ENCODE assay signal across 8 mouse cellular contexts in genomic region chr7:70346010-70346536, GRCm38 (mm10). TPM values are rescaled to one million over a fixed set of nuclear protein-coding genes. Genes with fewer than 3 reads are reported as not detected.
DNase-seq lines count a peak whose midpoint lies in the region; ATAC-seq and TF ChIP-seq lines count a peak whose summit lies in the region.
"Had no signal": no experiment of that assay in that cellular context is flagged by ENCODE, and none has a peak within 500 bp of the region (broad histone marks: within the 10 kb centered on the region; RNA-seq: fewer than 3 reads in every experiment).

No protein-coding gene starts in this region.

- H3K79me2 ChIP-seq in liver, adult 2 months (ENCODE audit: control insufficient read depth, insufficient read depth, low read length), result no peaks in the 10 kb centered on the region

- WGBS in intestine, embryonic 14.5 days, result 7% methylated on average over 35 of the region's 35 CpGs
- under 1% methylated on average over 35 of the region's 35 CpGs for WGBS in liver, adult 2 months
- 1% methylated on average over 35 of the region's 35 CpGs for WGBS in midbrain, embryonic 16.5 days

- peak overlapping the region; percentile 21 for H3K4me3 ChIP-seq in intestine, embryonic 14.5 days (ENCODE audit: low read depth, low read length)
- H3K4me3 ChIP-seq in liver, adult 2 months (ENCODE audit: insufficient read depth, low read depth, low read length), result peak overlapping the region; percentile 48; the same call in 1 of the 2 replicates
- peak overlapping the region; percentile 38 for H3K4me3 ChIP-seq in midbrain, embryonic 16.5 days (ENCODE audit: low read depth, low read length)

- no peak for TF ChIP-seq POLR2A in liver, adult 2 months (IDR thresholded peaks at IDR 0.05; ENCODE audit: extremely low read depth, insufficient read depth, low read length)

- peak overlapping the region; percentile 17; the same call in 1 of the 2 replicates for H3K27ac ChIP-seq in intestine, embryonic 14.5 days (ENCODE audit: low read depth)
- peak overlapping the region; percentile 26; the same call in 1 of the 2 replicates for H3K27ac ChIP-seq in liver, adult 2 months (replicated peaks; ENCODE audit: insufficient read depth, low read depth, low read length)
- H3K27ac ChIP-seq in midbrain, embryonic 16.5 days (ENCODE audit: low read length), result peak overlapping the region; percentile 89

- H3K27me3 ChIP-seq in intestine, embryonic 14.5 days (replicated peaks; ENCODE audit: control insufficient read depth, insufficient read depth, low read length), result no peaks in the 10 kb centered on the region
- no peaks in the 10 kb centered on the region for H3K27me3 ChIP-seq in liver, adult 2 months (ENCODE audit: control insufficient read depth, insufficient read depth, low read length)
- peaks cover 42% of the 10 kb centered on the region for H3K27me3 ChIP-seq in midbrain, embryonic 16.5 days (ENCODE audit: control insufficient read depth, insufficient read depth, low read depth, low read length)

- ATAC-seq in granulocyte monocyte progenitor cell, adult 5-6 weeks (replicated peaks; ENCODE audit: poor library complexity, severe bottlenecking), result peak; percentile 27; the same call in 1 of the 2 replicates
- peak; percentile 54 for ATAC-seq in intestine, embryonic 14.5 days (replicated peaks; ENCODE audit: low FRiP score, low TSS enrichment, low read depth)
- ATAC-seq in midbrain, embryonic 16.5 days, result peak; percentile 73
- no peak for ATAC-seq in monocyte, adult 5-6 weeks (replicated peaks; ENCODE audit: insufficient number of reproducible peaks, low FRiP score, low TSS enrichment, poor library complexity, severe bottlenecking)

- DNase-seq in adrenal gland, postnatal 14 days, result peak; percentile 94
- DNase-seq in cerebellum, postnatal 36 days, result peak; percentile 36 to 53
- DNase-seq in intestine, embryonic 14.5 days (ENCODE audit: low spot score), result peak; percentile 84
- peak; percentile 73 for DNase-seq in liver, adult 2 months (ENCODE audit: extremely low read depth, low read depth, low spot score)

- peak; percentile 61 for TF ChIP-seq CTCF in liver, adult 2 months (IDR thresholded peaks at IDR 0.05; ENCODE audit: low read depth, low read length)

- no peaks in the 10 kb centered on the region; the same call in 1 of the 2 replicates for H3K36me3 ChIP-seq in intestine, embryonic 14.5 days (ENCODE audit: control insufficient read depth, insufficient read depth, low read length)
- peaks cover 5% of the 10 kb centered on the region; the same call in 1 of the 2 replicates for H3K36me3 ChIP-seq in liver, adult 2 months (ENCODE audit: control insufficient read depth, insufficient read depth, low read length)
- no peaks in the 10 kb centered on the region for H3K36me3 ChIP-seq in midbrain, embryonic 16.5 days (ENCODE audit: control insufficient read depth, insufficient read depth, low read length)

- H3K4me1 ChIP-seq in intestine, embryonic 14.5 days (replicated peaks; ENCODE audit: control insufficient read depth, insufficient read depth, low read length), result peaks cover 38% of the 10 kb centered on the region
- no peaks in the 10 kb centered on the region for H3K4me1 ChIP-seq in liver, adult 2 months (ENCODE audit: control insufficient read depth, insufficient read depth, low read length)
- H3K4me1 ChIP-seq in midbrain, embryonic 16.5 days (ENCODE audit: control insufficient read depth, insufficient read depth, low read length), result peaks cover 19% of the 10 kb centered on the region

- no peaks in the 10 kb centered on the region for H3K9me3 ChIP-seq in intestine, embryonic 14.5 days (ENCODE audit: control insufficient read depth, low read length)
- H3K9me3 ChIP-seq in midbrain, embryonic 16.5 days (replicated peaks; ENCODE audit: control insufficient read depth, low read length, poor library complexity, severe bottlenecking), result no peaks in the 10 kb centered on the region

- peak overlapping the region; percentile 35; the same call in 1 of the 2 replicates for H3K9ac ChIP-seq in intestine, embryonic 14.5 days (ENCODE audit: low read length)
- peak overlapping the region; percentile 43; the same call in 1 of the 2 replicates for H3K9ac ChIP-seq in liver, adult 2 months (ENCODE audit: low read depth, low read length)
- peak overlapping the region; percentile 57 for H3K9ac ChIP-seq in midbrain, embryonic 16.5 days (ENCODE audit: low read depth, low read length)

- H3K4me2 ChIP-seq in intestine, embryonic 14.5 days (ENCODE audit: low read length), result peak overlapping the region; percentile 48
- peak overlapping the region; percentile 76 for H3K4me2 ChIP-seq in midbrain, embryonic 16.5 days (ENCODE audit: low read length)

RNA-seq across cellular contexts. Expression of gene Nr2f2, which starts 20.5 kb away (rescaled TPM):
- 91.5 and 106 TPM in 2 replicates for total RNA-seq in adrenal gland, postnatal 14 days (2021)
- total RNA-seq in granulocyte monocyte progenitor cell, adult 5-6 weeks (2014; fragmentation: Nextera tagmentation), result not detected in 2 replicates
- total RNA-seq in granulocyte monocyte progenitor cell, adult 5-6 weeks (2017), result not detected in 2 replicates
- polyA plus RNA-seq in intestine, embryonic 14.5 days (2014; fragmentation: Nextera tagmentation; extraction: Ambion mirVana), result 53.7 and 56.9 TPM in 2 replicates
- total RNA-seq in liver, adult 2 months (2014; rRNA removed), result 14.5 and 16.1 TPM in 2 replicates
- 64.2 and 84.0 TPM in 2 replicates for polyA plus RNA-seq in liver, adult 2 months (2012; rRNA removed)
- 78.0 and 102 TPM in 2 replicates for polyA plus RNA-seq in midbrain, embryonic 16.5 days (2015; fragmentation: Nextera tagmentation; extraction: Ambion mirVana)
- not detected in 3 replicates for total RNA-seq in monocyte, adult 5-6 weeks (2017)
- total RNA-seq: neutrophil, adult 5-6 weeks had no signal

Comparison
In these comparisons a context has a peak if more than half of its experiments do, and no peak if none do; other contexts are left out.
1. H3K27ac ChIP-seq: peak in every context shown above with its lines; median percentile 89 in midbrain, embryonic 16.5 days; 26 in liver, adult 2 months; 17 in intestine, embryonic 14.5 days.
2. RNA of gene Nr2f2, which starts 20.5 kb away (total RNA-seq): 91.5 to 106 TPM in adrenal gland, postnatal 14 days and 14.5 to 16.1 TPM in liver, adult 2 months; not detected in granulocyte monocyte progenitor cell, adult 5-6 weeks and not detected in monocyte, adult 5-6 weeks; every median in the first group is over 10 times any median in the second.
3. Peak in every context shown above with its lines, with median percentiles within 50 percentile points of each other: DNase-seq, H3K4me3 ChIP-seq and H3K9ac ChIP-seq.